Mouse (Mus musculus): Measurements from ENCODE around the gene Glo1.

Gene Glo1

DNA sequence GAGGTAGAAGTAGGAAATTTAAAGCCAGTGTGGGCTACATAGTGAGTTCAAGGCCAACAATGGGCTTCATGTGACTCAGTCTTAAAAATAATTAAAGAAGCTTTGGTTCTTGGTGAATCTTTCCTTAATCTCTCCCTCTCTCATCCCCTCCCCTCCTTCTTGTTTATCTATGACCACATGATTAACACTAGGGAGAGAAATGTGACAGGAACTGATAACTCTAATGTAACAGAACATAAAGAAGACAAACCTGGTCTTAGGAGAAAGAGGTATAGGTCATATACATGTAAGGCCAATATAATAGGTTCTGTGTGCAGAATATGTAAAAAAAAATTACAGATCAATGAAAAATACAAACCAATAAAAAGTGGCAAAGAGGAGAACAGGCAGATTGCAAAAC is 13.3 kb downstream of the Glo1 start:
- no peak for ATAC-seq (ENCODE audit: insufficient number of reproducible peaks, low FRiP score, low TSS enrichment)

DNA sequence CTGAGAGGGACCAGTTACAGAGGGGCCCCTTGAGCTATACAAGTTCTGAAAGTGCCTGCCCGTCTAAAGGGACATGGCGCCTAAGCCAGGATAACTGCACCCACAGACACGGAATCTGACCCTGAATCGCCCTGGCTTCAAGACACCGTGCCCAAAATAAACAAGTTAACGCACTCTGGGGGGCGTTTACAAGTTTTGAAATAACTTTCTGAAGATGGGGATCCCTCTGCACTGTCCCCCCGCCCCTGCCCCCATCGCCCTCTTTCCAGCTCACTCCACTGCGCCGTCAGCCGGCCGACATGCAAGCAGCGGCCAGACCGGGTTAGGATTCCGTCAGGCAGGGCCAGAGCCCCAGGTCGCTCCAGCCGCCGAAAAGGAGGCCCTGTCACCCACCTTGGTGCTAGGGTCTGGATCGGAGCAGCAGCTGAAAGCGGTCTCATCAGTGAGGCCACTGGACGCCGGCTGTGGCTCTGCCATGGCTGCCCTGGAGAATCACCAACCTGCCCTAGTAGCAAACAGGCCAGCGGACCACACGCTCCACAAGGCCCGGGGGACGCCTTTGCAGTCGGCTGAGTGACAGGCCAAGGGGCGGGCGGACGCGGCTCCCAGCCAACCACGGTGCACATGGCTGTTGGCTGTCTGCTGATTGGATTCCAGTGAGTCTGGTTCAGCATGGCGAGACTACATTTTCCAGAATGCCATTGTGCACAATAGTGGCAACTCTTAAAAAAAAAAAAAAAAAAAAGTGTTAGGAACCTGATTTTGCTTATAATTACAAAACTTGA is 14.4 kb downstream of the Glo1 start:
- peak; percentile 100 for ATAC-seq (ENCODE audit: insufficient number of reproducible peaks, low FRiP score, low TSS enrichment)

DNA sequence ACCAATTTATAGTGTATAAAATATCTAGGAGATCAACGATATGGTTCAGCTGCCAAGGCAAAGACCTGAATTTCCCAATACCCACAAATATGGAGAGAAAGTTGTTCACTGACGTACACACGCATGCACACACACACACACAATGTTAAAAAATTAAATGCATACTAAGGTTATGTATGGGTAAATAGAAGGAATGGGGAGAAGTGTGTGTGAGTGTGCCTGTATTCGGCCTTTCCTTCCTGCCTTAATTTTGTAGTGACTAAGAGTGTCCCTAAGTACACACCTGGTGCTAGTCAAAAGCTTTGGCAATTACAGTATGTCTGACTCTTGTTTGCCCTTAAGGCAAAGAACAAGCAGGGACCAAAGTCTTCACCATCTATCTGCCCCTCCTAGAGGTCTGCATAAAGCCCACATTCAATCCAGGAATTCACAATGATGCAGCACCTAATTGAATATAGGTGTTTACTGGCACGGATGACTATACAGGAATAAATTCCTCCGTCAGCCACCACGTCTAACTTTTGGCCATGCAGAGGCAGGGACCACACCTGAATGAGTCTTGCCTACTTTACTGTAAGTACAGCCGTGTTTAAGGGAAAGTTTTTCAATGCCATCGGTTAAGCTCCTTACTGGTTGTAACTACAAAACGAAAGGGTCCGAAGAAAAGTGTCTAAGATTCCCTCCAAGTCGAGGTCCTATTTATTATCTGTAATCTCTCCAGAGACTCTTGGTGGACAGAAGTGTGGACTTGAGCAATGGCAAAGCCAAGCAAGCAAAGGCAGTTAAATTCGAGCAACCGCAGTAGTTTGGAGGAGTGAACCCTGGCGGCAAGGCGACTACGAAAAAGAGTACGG is 15.2 kb downstream of the Glo1 start:
- no peak for ATAC-seq (ENCODE audit: insufficient number of reproducible peaks, low FRiP score, low TSS enrichment)

DNA sequence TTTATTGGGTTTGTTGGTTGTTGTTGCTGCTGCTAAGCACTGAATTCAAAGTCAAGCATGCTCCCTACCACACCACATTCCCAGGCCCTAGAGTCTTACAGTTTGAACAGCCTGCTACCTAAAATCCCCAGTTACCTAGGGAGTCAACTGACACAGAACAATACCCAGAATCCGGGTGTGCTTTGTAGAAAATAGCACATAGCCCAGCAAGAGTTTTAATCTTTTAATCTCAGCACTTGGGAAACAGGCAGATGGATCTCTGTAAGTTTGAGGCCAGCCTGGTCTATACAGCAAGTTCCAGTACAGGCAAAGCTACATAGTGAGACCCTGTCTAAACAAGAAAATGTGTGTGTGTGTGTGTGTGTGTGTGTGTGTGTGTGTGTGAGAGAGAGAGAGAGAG is 15.9 kb downstream of the Glo1 start:
- ATAC-seq (ENCODE audit: insufficient number of reproducible peaks, low FRiP score, low TSS enrichment) = no peak

DNA sequence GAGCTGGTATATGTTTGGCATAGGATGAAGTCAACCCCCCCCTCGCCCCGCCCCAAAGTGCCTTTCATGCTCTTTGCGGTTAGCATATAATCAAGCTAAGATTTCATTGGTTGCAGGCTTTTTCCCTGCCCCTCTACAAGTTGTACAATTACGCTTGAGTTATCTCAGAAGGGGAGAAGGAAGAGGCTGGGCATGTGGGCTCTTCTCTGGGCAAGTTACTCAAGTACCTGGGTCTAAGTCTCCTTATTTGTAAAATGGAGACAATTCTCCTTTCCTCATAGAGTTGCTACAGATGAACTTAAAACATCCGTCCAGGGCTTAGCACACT is 16.7 kb downstream of the Glo1 start:
- ATAC-seq (ENCODE audit: insufficient number of reproducible peaks, low FRiP score, low TSS enrichment) = no peak

DNA sequence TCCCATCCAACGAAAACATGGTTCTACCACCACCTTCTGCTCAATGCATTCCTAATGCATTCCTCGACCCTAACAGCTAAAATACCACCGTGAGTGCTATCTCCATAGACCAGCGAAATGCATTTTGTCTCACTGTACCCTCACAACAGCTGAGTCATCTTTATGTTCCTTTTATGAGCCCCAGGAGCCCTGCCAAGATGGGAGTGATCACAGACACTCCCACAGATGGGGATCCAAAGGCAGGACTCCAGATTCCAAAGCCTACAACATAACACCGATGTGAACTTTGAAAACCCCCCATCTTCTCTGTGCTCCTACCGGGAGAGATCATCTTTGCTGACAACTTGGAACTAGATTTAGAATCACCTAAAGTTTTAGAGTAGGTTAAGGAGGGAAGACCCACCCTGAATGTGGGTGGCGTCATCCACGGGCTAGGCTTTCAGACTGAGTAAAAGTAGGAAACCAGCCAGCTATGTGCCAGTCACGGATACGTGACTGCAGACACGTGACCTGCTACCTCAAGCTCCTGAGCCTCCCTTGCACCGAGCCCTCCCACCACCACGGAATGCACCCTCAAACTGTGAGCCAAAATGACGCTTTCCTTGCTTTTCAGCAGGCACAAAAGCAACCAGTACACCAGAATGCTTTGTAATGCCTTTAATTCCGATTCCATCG is 17.2 kb downstream of the Glo1 start:
- ATAC-seq (ENCODE audit: insufficient number of reproducible peaks, low FRiP score, low TSS enrichment) = no peak

DNA sequence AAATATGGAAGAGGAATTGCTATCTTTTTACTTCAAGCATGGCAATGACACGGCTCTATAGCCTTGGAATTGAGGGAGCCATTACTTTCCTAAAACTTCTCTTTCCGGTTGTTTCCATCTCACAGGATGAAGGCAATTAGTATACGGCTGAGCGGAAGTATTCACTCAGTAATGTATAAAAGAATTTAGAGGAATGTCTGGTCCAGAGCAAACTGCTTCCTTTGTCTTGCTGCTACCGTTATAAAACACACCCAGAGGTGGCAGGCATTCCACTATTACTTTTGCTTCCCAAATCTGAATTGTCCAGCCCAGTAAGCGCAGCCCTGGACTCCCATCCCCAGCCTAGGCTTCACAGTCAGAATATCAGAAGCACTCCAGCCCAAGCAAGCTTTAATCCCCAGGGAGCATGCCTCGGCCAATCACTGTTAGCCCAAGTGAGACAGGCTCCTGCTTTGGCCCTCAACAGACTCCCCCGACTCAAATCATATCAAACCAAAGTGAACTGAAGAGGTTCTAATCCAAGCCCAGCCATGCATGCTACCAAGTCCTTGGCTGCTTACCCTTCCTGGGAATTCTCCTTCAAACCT is 18.7 kb downstream of the Glo1 start:
- ATAC-seq (ENCODE audit: insufficient number of reproducible peaks, low FRiP score, low TSS enrichment) = no peak

DNA sequence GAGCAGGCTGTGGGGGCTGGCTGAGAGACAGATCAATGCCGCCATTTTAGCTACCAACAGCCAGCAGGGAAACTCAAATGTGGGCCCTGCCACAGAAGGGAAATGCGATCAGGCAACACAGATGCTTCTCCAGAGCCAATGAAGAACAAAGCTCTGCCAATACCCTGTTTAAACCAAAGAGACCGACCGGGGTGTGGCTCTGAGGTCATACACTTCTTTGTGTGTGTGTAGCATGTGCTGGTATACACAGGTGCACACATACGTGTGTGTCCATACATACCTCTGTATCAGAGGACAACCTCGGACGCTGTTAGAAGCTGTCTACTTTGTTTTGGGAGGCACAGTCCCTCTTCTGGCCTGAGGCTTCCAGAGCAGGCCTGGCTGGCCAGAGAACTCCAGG is 19.3 kb downstream of the Glo1 start:
- no peak for ATAC-seq (ENCODE audit: insufficient number of reproducible peaks, low FRiP score, low TSS enrichment)

DNA sequence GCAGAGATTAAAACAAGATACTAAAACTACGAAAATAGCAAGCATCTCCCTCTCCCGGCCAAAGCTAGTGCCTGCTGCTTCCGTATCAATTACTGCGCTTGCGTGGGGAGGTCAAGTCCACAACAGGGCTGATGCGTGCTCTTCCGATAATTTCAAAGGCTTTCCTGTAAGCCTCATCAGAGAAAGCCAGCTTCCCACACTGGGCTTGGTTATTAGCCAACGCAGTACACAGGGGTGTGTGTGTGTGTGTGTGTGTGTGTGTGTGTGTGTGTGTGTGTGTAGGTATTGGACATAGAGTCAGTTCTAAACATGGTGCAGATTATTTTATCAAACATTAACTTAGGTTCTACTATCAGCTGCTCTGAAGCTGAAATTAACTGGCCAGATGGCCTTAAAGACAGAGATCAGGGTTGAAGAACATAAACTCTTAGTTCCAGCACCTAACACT is 20.0 kb downstream of the Glo1 start:
- no peak for ATAC-seq (ENCODE audit: insufficient number of reproducible peaks, low FRiP score, low TSS enrichment)

DNA sequence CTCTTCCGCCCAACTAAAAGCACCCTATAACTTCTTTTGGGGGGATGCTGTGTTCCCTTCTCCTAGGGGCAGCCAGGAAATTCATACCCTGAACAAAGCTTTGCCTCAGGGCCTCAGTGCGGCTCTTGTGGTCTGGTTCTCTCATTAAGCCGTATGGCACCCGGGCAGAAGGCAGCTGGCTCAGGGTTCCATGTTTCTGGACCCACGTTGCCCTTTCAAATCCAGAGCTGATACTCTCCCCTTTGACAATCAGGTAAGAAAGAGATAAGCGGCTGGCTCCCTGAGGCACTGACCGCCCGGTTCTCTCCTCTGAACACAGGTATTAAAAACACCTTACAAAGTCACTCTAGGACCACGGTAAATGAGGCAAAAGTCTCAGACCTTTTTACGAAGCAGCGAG is 20.5 kb downstream of the Glo1 start:
- ATAC-seq (ENCODE audit: insufficient number of reproducible peaks, low FRiP score, low TSS enrichment) = no peak

DNA sequence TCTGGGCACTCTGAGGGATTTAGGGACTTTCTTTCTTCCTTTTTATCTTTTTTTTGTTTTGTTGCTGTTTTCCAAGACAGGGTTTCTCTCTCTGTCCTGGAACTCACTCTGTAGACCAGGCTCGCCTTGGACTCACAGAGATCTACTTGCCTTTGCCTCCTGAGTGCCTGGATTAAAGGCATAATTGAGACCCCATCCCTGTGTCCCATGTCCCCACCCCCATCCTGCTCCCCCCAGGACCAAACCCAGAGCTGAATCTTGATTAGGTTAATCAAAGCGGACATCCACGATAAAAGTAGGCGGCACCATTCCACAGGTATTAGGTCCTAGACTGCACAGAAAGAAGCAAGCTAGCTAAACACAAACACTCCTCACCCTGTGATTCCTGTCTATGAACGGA is 21.7 kb downstream of the Glo1 start:
- no peak for ATAC-seq (ENCODE audit: insufficient number of reproducible peaks, low FRiP score, low TSS enrichment)

DNA sequence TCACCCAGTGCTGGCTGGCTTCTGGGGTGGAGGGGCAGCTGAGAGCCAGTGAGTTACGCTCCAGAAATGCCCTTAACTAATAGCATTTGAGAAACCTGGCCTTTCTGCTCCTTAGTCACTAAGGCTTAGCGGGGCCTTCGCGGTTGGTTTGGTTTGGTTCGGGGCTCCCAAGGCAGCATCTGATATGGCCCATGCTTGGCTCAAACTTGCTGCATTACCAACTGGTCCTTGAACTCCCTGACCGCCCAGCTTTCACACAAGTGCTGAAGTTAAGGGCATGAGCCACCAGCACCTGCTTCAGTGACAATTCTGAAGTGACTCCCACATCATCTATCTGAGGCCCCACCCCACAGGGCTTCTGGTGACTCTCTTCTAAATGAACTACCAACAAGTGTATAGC is 22.4 kb downstream of the Glo1 start:
- no peak for ATAC-seq (ENCODE audit: insufficient number of reproducible peaks, low FRiP score, low TSS enrichment)

DNA sequence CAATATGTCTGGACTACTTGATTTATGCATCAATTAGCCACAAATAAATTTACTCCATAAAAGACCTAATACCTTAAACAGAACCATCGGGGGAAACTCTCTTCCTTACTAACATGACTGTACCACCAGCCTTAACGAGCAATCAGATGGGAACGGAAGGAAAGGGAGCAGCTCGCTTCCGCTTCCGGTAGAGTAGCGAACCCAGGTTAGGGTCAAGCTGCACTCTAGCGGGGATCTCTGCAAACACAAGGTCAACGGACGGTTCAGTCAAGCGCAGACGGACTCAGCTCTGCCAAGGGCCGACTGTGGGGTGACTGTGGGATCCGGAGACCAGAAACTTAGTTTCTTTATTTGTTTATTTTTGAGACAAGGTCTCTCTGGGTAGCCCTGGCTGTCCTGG is 24.5 kb downstream of the Glo1 start:
- no peak for ATAC-seq (ENCODE audit: insufficient number of reproducible peaks, low FRiP score, low TSS enrichment)

DNA sequence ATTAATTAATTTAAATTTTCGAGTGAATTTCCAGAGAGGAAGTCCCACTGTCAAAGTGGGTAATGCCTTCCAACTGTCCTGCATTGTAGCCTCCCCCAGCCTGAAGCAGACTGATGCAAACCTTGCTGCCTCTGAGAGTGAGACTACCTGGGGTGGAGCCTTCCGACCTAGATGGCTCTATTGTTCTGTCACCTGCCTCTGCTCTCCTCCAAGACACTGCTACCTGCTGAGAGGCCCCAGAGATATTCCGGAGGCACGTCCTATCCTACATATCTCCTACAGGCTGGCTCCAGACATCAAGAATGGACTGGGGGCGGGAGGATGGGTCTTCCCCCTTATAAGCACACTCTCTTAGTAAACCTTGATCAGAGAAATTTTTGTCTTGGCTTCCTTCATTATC is 28.4 kb downstream of the Glo1 start:
- no peak for ATAC-seq (ENCODE audit: insufficient number of reproducible peaks, low FRiP score, low TSS enrichment)

DNA sequence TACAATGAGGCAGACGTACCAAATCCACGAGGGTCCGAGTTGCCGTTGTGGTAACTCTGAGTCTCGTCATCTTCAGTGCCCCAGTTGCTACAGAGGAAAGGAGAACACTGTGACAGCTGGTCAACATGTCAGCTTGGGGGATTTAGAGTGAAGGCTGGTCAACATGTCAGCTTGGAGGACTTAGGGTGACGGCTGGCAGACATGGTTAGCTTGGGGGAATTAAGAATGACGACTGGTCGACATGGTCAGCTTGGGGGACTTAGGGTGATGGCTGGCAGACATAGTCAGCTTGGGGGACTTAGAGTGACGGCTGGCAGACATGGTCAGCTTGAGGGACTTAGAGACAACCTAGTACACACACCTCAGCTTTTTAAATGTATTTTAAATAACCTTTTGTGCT is 28.9 kb downstream of the Glo1 start:
- no peak for ATAC-seq (ENCODE audit: insufficient number of reproducible peaks, low FRiP score, low TSS enrichment)

DNA sequence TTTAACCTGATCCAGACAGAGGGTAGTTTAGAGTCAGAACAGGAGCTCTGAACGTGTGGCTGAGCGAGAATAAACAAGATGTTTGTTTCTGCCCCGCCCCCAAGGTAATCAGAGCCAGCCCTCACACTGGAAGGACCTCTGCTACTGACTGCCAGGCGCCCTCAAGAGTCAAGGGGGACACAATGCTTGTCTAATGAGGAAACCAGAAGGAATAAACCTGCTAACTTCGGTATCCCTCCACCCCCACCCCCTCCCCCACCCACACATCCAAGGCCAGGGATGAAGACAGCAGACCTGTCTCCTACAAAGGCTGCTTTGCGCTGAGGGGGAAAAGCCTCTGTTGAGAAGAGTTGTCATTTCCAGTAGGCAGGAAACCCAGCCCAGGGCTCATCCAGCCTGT is 31.8 kb downstream of the Glo1 start:
- no peak for ATAC-seq (ENCODE audit: insufficient number of reproducible peaks, low FRiP score, low TSS enrichment)

DNA sequence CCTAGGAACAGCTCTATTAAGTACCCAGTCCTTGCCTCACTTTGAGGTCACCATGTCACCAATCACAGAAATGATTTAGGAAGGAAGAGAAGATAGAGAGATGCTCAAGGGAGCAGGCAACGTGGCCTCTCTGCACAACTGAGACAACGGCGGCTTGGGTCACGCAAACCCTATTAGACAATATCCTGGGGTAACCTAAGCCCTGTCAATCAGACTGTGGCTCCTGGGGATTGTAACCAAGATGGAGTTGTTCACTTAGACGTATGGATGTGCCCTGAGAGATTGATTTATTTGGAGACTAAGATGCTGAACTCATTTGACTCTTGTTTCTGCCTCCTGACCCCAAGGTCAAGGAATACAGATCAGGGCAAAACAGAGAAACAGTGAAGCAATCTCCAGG is 32.3 kb downstream of the Glo1 start:
- ATAC-seq (ENCODE audit: insufficient number of reproducible peaks, low FRiP score, low TSS enrichment) = no peak

DNA sequence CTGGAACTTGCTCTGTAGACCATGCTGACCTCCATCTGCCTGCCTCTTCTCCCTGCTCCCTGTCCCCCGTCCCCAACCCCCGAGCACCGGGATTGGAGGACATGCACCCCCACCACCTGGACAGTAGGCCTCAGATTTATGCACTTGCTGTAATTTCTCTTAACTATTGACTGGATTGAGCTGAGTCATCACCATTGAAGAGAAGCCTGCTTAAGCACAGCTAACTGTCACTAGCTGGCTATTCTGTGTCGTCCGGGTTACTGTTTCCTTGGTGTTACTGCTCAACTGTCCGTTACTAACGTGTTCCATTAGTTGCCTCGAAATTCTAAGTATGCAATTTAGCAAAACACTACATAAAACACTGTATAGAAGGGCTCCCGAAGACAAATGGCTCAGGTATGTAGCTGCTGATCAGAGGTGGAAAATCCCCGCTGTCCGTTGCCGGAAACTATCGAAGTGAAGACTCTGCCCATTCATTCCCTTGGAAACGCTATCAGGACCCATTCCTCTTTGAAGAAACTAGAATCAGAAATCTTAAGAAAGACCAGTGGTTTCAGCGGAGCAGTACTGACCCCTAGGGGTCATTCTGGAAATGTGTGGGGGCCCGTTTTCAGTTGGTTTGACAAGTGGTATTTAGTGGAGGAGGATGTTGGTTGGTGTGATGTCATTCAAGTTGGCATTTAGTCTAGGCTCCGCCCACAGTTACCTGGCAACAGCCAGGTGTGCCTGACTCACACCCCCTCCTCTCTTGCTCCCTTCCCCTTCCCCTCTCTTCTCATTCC is 36.1 kb downstream of the Glo1 start:
- no peak for ATAC-seq (ENCODE audit: insufficient number of reproducible peaks, low FRiP score, low TSS enrichment)

DNA sequence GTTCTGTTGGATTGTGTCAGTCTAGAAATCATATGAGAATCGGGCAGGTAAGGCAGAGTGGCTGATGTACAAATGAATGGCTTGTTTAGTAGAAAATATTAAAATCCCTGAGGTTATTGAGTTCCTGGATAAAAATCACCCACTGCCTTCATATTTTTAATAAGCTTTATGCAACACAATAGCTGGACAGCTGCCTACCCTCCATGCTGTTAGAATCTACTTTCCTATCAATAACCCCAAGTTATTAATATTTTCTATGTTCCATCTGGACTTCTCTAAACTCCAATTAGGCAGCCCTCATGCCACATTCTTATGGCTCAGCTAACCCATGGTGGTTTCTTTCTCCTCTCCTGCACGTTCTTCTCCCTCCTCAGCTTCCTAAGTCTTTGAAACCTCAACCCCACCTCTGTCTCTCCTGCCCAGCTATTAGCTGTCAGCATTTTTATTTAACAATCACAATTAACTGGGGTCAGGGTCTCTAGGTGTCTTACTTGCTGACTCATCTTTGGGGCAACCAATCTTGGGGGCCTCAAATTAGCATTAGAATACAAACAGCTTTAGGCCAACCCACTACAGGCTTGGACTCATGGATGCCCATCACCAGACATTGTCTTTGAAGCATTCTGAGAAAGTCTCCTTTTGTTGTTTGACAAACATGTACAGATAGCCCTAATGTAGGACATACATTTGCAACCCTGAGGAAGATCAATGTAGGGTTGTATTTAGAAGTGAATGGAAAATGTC is 43.2 kb downstream of the Glo1 start:
- ATAC-seq (ENCODE audit: insufficient number of reproducible peaks, low FRiP score, low TSS enrichment) = no peak

DNA sequence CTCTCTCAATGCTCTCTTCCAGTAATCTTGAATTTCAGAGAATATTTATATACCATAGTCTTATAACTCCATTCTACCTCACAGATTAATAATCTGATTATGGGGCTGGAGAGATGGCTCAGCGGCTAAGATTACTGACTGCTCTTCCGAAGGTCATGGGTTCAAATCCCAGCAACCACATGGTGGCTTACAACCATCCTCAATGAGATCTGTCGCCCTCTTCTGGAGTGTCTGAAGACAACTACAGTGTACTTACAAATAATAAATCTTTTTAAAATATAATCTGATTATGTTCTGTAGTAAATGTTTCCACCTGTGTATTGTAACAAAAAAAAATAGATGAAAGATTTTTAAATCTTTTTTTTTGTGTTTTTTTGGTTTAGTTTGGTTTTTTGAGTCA is 44.4 kb downstream of the Glo1 start:
- no peak for ATAC-seq (ENCODE audit: insufficient number of reproducible peaks, low FRiP score, low TSS enrichment)

Data from cerebellum, adult (tissue).